Mouse (Mus musculus) CH12.LX (cell line): ENCODE measurements around the gene Smg7. TPM values are rescaled to one million over a fixed set of nuclear protein-coding genes. Genes with fewer than 3 reads are reported as not detected.
A peak's percentile ranks its signal among the peaks of the same experiment; 100 is the strongest.

ENCODE experiments used
- DNase-seq: peaks from one replicate; pipeline ENCODE4 v3.0.0-alpha.2; 2013; ENCODE audit errors: extremely low read depth
- H3K27ac ChIP-seq: 2 replicates; pipeline ENCODE4 v1.5.1; 2012; ENCODE audit warnings: low read depth, mild to moderate bottlenecking, control low read depth, moderate library complexity; ENCODE audit not compliant: insufficient read depth
- H3K27me3 ChIP-seq: replicated peaks from 2 replicates; pipeline ENCODE3; 2012; ENCODE audit warnings: inconsistent platforms
- H3K36me3 ChIP-seq, 2 experiments: replicated peaks in 1 of 2; 2 replicates each; pipeline versions ENCODE3 to v1.6.1; 2012; ENCODE audit warnings: inconsistent platforms in 1 of 2, low read length in 1 of 2, mild to moderate bottlenecking in 1 of 2, mixed read lengths in 1 of 2, moderate library complexity in 1 of 2; ENCODE audit not compliant: control insufficient read depth in 1 of 2, insufficient read depth in 1 of 2
- H3K4me1 ChIP-seq, 2 experiments: 2 replicates each; pipeline ENCODE4 v1.6.1; 2012; ENCODE audit warnings: inconsistent platforms in 1 of 2, moderate library complexity in 1 of 2; ENCODE audit not compliant: insufficient read depth in 2 of 2, control insufficient read depth in 1 of 2
- H3K4me2 ChIP-seq: 2 replicates; pipeline ENCODE4 v1.6.1; 2012; ENCODE audit warnings: low read depth, mild to moderate bottlenecking, control low read depth; ENCODE audit not compliant: poor library complexity, insufficient read depth, severe bottlenecking
- H3K4me3 ChIP-seq, 3 experiments: fragments of 150-350 bp in 1 of 3; sonication (generic) in 1 of 3; replicated peaks in 1 of 3; 2 replicates each; pipeline versions ENCODE3 to v1.5.1; 2011 to 2012; ENCODE audit warnings: low read depth in 2 of 3, low read length in 2 of 3, mild to moderate bottlenecking in 2 of 3, moderate library complexity in 2 of 3, control low read depth in 1 of 3, improper control_type of control experiment in 1 of 3, inconsistent platforms in 1 of 3, mixed read lengths in 1 of 3; ENCODE audit not compliant: poor library complexity in 1 of 3
- H3K79me2 ChIP-seq: replicated peaks from 2 replicates; pipeline ENCODE4 v1.6.1; 2012; ENCODE audit warnings: mild to moderate bottlenecking, moderate library complexity; ENCODE audit not compliant: control insufficient read depth, poor library complexity, insufficient read depth, severe bottlenecking; ENCODE audit errors: extremely low read depth
- H3K9ac ChIP-seq: 2 replicates; pipeline ENCODE4 v1.6.1; 2012; ENCODE audit warnings: low read depth, mild to moderate bottlenecking, control low read depth, moderate library complexity; ENCODE audit not compliant: insufficient read depth
- H3K9me3 ChIP-seq: replicated peaks from 2 replicates; pipeline ENCODE3; 2012; ENCODE audit warnings: low read length, inconsistent platforms, mixed read lengths
- BHLHE40 ChIP-seq: IDR thresholded peaks from 2 replicates; pipeline ENCODE4 v1.6.1; 2011; ENCODE audit warnings: mild to moderate bottlenecking, low read depth, low read length, improper control_type of control experiment
- CHD1 ChIP-seq: IDR thresholded peaks from 2 replicates; pipeline ENCODE4 v1.6.1; 2012; ENCODE audit warnings: low read depth, low read length, improper control_type of control experiment, inconsistent platforms
- CHD2 ChIP-seq: IDR thresholded peaks from 2 replicates; pipeline ENCODE4 v1.6.1; 2011; ENCODE audit warnings: low read length, improper control_type of control experiment
- CTCF ChIP-seq, 2 experiments: IDR thresholded peaks in 1 of 2; conservative IDR thresholded peaks in 1 of 2; 2 replicates each; pipeline ENCODE4 v1.5.1; 2011 to 2012; ENCODE audit warnings: low read depth in 2 of 2, low read length in 2 of 2, improper control_type of control experiment in 1 of 2, inconsistent platforms in 1 of 2, mild to moderate bottlenecking in 1 of 2, moderate library complexity in 1 of 2
- ELF1 ChIP-seq: IDR thresholded peaks from 2 replicates; pipeline ENCODE4 v1.6.1; 2014; ENCODE audit warnings: low read depth, mild to moderate bottlenecking, inconsistent platforms, low read length, improper control_type of control experiment
- EP300 ChIP-seq: IDR thresholded peaks from 2 replicates; pipeline ENCODE4 v1.6.1; 2011; ENCODE audit warnings: low read length, improper control_type of control experiment
- HCFC1 ChIP-seq: IDR thresholded peaks from 2 replicates; pipeline ENCODE4 v1.6.1; 2012; ENCODE audit warnings: low read depth, mild to moderate bottlenecking, inconsistent platforms, low read length, improper control_type of control experiment
- JUN ChIP-seq: IDR thresholded peaks from 2 replicates; pipeline ENCODE4 v1.6.1; 2011; ENCODE audit warnings: low read depth, mild to moderate bottlenecking, low read length, improper control_type of control experiment, moderate library complexity; ENCODE audit not compliant: insufficient read depth
- JUND ChIP-seq: conservative IDR thresholded peaks from 2 replicates; pipeline ENCODE4 v1.6.1; 2011; ENCODE audit warnings: low read depth, low read length, improper control_type of control experiment
- KAT2A ChIP-seq: IDR thresholded peaks from 2 replicates; pipeline ENCODE4 v1.6.1; 2012; ENCODE audit warnings: low read length, improper control_type of control experiment, inconsistent platforms; ENCODE audit not compliant: insufficient replicate concordance
- MAX ChIP-seq: IDR thresholded peaks from 2 replicates; pipeline ENCODE4 v1.6.1; 2011; ENCODE audit warnings: low read length, improper control_type of control experiment
- MAZ ChIP-seq: IDR thresholded peaks from 2 replicates; pipeline ENCODE4 v1.6.1; 2012; ENCODE audit warnings: low read depth, mild to moderate bottlenecking, inconsistent platforms, low read length, improper control_type of control experiment, moderate library complexity
- MEF2A ChIP-seq: IDR thresholded peaks from 2 replicates; pipeline ENCODE4 v1.6.1; 2014; ENCODE audit warnings: low read depth, mild to moderate bottlenecking, inconsistent platforms, low read length, improper control_type of control experiment, borderline replicate concordance
- MYC ChIP-seq: IDR thresholded peaks from 2 replicates; pipeline ENCODE4 v1.6.1; 2011; ENCODE audit warnings: low read depth, mild to moderate bottlenecking, improper control_type of control experiment, low read length
- PAX5 ChIP-seq: IDR thresholded peaks from 2 replicates; pipeline ENCODE4 v1.6.1; 2012; ENCODE audit warnings: low read length, inconsistent platforms, mixed read lengths
- POLR2A ChIP-seq: IDR thresholded peaks from 2 replicates; pipeline ENCODE4 v1.6.1; 2011; ENCODE audit warnings: low read depth, mild to moderate bottlenecking, improper control_type of control experiment, low read length
- POLR2AphosphoS2 ChIP-seq: IDR thresholded peaks from 2 replicates; pipeline ENCODE4 v1.6.1; 2011; ENCODE audit warnings: low read depth, low read length, improper control_type of control experiment
- SIN3A ChIP-seq: IDR thresholded peaks from 2 replicates; pipeline ENCODE4 v1.6.1; 2012; ENCODE audit warnings: low read length, improper control_type of control experiment, inconsistent platforms
- TCF12 ChIP-seq: IDR thresholded peaks from 2 replicates; pipeline ENCODE4 v1.6.1; 2014; ENCODE audit warnings: low read depth, mild to moderate bottlenecking, inconsistent platforms, low read length, improper control_type of control experiment
- UBTF ChIP-seq: IDR thresholded peaks from 2 replicates; pipeline ENCODE4 v1.6.1; 2012; ENCODE audit warnings: low read depth, mild to moderate bottlenecking, inconsistent platforms, low read length, improper control_type of control experiment, moderate library complexity
- USF1 ChIP-seq: IDR thresholded peaks from 2 replicates; pipeline ENCODE4 v1.6.1; 2014; ENCODE audit warnings: low read depth, mild to moderate bottlenecking, inconsistent platforms, low read length, improper control_type of control experiment
- USF2 ChIP-seq: conservative IDR thresholded peaks from 2 replicates; pipeline ENCODE4 v1.6.1; 2011; ENCODE audit warnings: low read depth, low read length, improper control_type of control experiment
- ZKSCAN1 ChIP-seq: IDR thresholded peaks from 2 replicates; pipeline ENCODE4 v1.6.1; 2012; ENCODE audit warnings: low read depth, inconsistent platforms, low read length, improper control_type of control experiment, borderline replicate concordance
- dilution Hi-C: fragments of 300-500 bp; cut with MboI; formaldehyde crosslinking; loops from 2 replicates; pipeline ENCODE4 v1.14.3; 2020; ENCODE audit warnings: low sequenced_read_pairs; ENCODE audit not compliant: extremely low pct_unique_long_range_greater_than_20kb, extremely low pct_ligation_motif_present
- in situ Hi-C: fragments of 300-500 bp; cut with MboI; formaldehyde crosslinking; loops from 3 replicates; pipeline ENCODE4 v1.14.3; 2019; ENCODE audit warnings: low sequenced_read_pairs, low pct_ligation_motif_present, low pct_unique_long_range_greater_than_20kb, mixed read lengths
- polyA plus RNA-seq: library from polyadenylated mRNA; unstranded; fragments of >175 nt; gene quantifications from 2 replicates; pipeline ENCODE4 v1.2.1, GENCODE M21; 2012; ENCODE audit warnings: low read depth; ENCODE audit not compliant: insufficient read length
- total RNA-seq, 2 experiments: library from RNA; depleted of rRNA; stranded (reverse); fragments of 300-350 nt in 1 of 2; fragments of >200 nt in 1 of 2; gene quantifications; 2 replicates each; pipeline ENCODE4 v1.2.3; 2012 to 2014

The Smg7 gene
- total and polyA plus RNA-seq, 3 experiments: 23.4 to 55.2 (median 27.0) TPM

DNA sequence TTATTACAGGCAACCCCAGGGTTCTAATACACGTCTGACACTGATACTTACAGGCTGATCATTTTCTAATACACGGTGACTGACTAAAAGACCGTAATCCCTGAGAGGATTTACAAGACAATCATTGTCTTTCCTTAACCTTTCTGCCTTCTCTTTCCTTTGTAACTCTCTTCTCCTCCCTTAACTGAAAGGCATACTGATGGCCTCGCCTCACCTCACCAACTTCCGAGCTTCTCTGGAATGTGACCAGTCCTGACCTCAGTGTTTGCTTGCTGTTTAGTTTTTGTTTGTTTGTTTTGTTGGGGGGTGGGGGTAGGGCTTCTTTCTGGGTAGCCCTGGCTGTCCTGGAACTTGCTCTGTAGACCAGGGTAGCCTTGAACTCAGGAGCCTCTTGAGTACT lies 13.3 kb upstream of the Smg7 start:
- H3K4me2 ChIP-seq: no peak overlapping the region
- H3K27me3 ChIP-seq: no peaks in the 10 kb centered on the region
- H3K4me1 ChIP-seq: peaks cover 7 to 11% of the 10 kb centered on the region in 2 experiments; a peak in 1 of 4 replicates
- H3K36me3 ChIP-seq: no peaks in the 10 kb centered on the region
- no peak overlapping the region for H3K4me3 ChIP-seq
- no peak overlapping the region for H3K9ac ChIP-seq
- no peak for DNase-seq
- H3K9me3 ChIP-seq: no peaks in the 10 kb centered on the region
- H3K27ac ChIP-seq: no peak overlapping the region
- no peak for TF ChIP-seq TCF12
- TF ChIP-seq CTCF (conservative IDR thresholded peaks at IDR 0.05 in 1 of 2, IDR thresholded peaks at IDR 0.05 in 1 of 2; ENCODE audit: low read depth in 2 of 2, low read length in 2 of 2): no peak
- dilution Hi-C loops: no loop called here
- no peaks in the 10 kb centered on the region for H3K79me2 ChIP-seq
- in situ Hi-C loops: loop anchor here (25.0 kb wide), 1 partner anchor 378 kb away; no protein-coding TSS in a partner anchor

- no peak for DNase-seq
- H3K4me3 ChIP-seq: no peak overlapping the region
- in situ Hi-C loops (loop anchor here (25.0 kb wide), 1 partner anchor 376 kb away; no protein-coding TSS in a partner anchor), dilution Hi-C loops (no loop called here)
- H3K79me2 ChIP-seq: no peaks in the 10 kb centered on the region
- H3K27ac ChIP-seq: no peak overlapping the region
- no peak overlapping the region for H3K4me2 ChIP-seq
- H3K9me3 ChIP-seq: no peaks in the 10 kb centered on the region
- no peaks in the 10 kb centered on the region for H3K27me3 ChIP-seq
- H3K36me3 ChIP-seq: no peaks in the 10 kb centered on the region
- no peak overlapping the region for H3K9ac ChIP-seq
- no peak for TF ChIP-seq KAT2A
- no peak for TF ChIP-seq PAX5
- no peak for TF ChIP-seq EP300
- no peak for TF ChIP-seq POLR2A
- TF ChIP-seq MAX: no peak
- no peak for TF ChIP-seq SIN3A
- TF ChIP-seq ZKSCAN1: no peak
- peaks cover 7 to 11% of the 10 kb centered on the region in 2 experiments; a peak in 1 of 4 replicates for H3K4me1 ChIP-seq
These were observed 11.3 kb upstream of the Smg7 start for GRCm38 (mm10) chr1:152913483-152914460.

DNA sequence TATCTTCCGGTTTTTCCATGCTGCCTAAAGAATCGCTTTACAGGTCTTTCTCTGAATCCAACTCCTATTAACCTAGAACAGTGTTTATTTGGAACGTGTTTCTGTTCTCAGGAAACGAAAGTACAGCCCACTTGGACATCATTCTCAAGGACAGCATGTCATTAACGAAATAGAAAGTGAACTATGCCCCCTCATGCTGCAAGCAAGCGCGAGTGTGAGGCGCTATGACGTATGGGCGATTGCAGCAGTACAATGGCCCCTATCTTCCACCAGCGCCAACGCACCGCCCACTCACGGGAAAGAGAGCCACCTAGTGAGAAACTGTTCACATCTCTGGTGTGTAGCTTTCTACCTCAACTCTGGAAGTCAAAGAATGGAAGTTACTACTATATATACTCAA lies 2.0 kb upstream of the Smg7 start:
- peak overlapping the region; percentile 54; the same call in 1 of the 2 replicates for H3K9ac ChIP-seq
- H3K27me3 ChIP-seq: no peaks in the 10 kb centered on the region
- H3K4me2 ChIP-seq: peak overlapping the region; percentile 33; the same call in 1 of the 2 replicates
- H3K79me2 ChIP-seq: peaks cover 27% of the 10 kb centered on the region
- no peaks in the 10 kb centered on the region for H3K9me3 ChIP-seq
- dilution Hi-C loops (no loop called here), in situ Hi-C loops (loop anchor here (10.0 to 25.0 kb wide), 2 partner anchors 110 to 367 kb away; no protein-coding TSS in a partner anchor)
- no peak overlapping the region for H3K27ac ChIP-seq
- peaks cover 0 to 5% of the 10 kb centered on the region in 2 experiments for H3K36me3 ChIP-seq
- peak overlapping the region; percentile 61 to 68 (median 65) for H3K4me3 ChIP-seq
- peak; percentile 95 for DNase-seq
- H3K4me1 ChIP-seq: peaks cover 3 to 20% of the 10 kb centered on the region in 2 experiments; a peak in 3 of 4 replicates
- TF ChIP-seq MAZ (0 out of 2 replicates have a peak, but pooled peaks have one; percentile 25), JUND (no peak; the same call in 1 of the 2 replicates), BHLHE40 (peak; percentile 69), MYC (peak; percentile 91; the same call in 1 of the 2 replicates), PAX5 (no peak), CHD2 (no peak), HCFC1 (peak; percentile 47; the same call in 1 of the 2 replicates), SIN3A (peak; percentile 73), ELF1 (peak; percentile 16; the same call in 1 of the 2 replicates), UBTF (no peak), ZKSCAN1 (no peak), JUN (no peak), USF1 (no peak), EP300 (no peak), CHD1 (no peak), POLR2AphosphoS2 (peak; percentile 34; the same call in 1 of the 2 replicates), USF2 (no peak), MEF2A (peak; percentile 52; the same call in 1 of the 2 replicates)
